Comparison of ENCODE assay signal across 25 mouse cellular contexts in the genomic region with DNA sequence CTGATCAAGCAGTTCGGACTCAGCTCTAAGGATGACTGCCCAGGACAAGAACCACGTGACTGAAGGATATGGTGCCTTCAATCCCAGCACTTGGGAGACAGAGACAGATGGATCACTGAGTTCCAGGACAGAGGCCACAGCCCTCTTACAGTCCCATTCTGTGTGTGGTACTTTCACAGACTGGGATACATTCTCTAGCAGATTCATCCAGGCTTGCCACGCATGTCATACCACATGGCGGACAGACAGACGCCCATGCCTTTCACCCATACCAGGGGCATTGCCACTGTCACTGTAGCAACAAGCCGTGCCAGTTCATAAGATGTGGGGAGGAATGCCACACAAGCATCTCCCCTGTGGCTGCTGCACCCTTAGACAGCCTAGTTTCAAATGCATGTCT. TPM values are rescaled to one million over a fixed set of nuclear protein-coding genes. Genes with fewer than 3 reads are reported as not detected.
DNase-seq lines count a peak whose midpoint lies in the region; ATAC-seq lines count a peak whose summit lies in the region.
"Had no signal": no experiment of that assay in that cellular context is flagged by ENCODE, and none has a peak within 500 bp of the region (broad histone marks: within the 10 kb centered on the region; RNA-seq: fewer than 3 reads in every experiment).

No protein-coding gene starts in this region.

- no peak overlapping the region for H3K4me3 ChIP-seq in liver, embryonic 11.5 days (ENCODE audit: low read depth, low read length)
- H3K4me3 ChIP-seq: embryonic facial prominence, embryonic 10.5 days; embryonic facial prominence, embryonic 12.5 days; forebrain, embryonic 13.5 days; forebrain, embryonic 15.5 days had no signal

- no peaks in the 10 kb centered on the region for H3K4me1 ChIP-seq in liver, embryonic 11.5 days (replicated peaks; ENCODE audit: control insufficient read depth, insufficient read depth, low read length)
- H3K4me1 ChIP-seq: embryonic facial prominence, embryonic 10.5 days; embryonic facial prominence, embryonic 12.5 days; forebrain, embryonic 13.5 days; forebrain, embryonic 15.5 days had no signal

- no peaks in the 10 kb centered on the region for H3K9me3 ChIP-seq in liver, embryonic 11.5 days (ENCODE audit: control insufficient read depth, low read length)
- H3K9me3 ChIP-seq: embryonic facial prominence, embryonic 12.5 days; forebrain, embryonic 15.5 days had no signal

- ATAC-seq in liver, embryonic 11.5 days (replicated peaks; ENCODE audit: low FRiP score): no peak
- ATAC-seq: activated CD4-positive, CD25-positive, alpha-beta regulatory T cell, adult 4 months; CD4-positive, CD25-positive, alpha-beta regulatory T cell, adult 4 months; forebrain, embryonic 13.5 days; forebrain, embryonic 15.5 days; Patski had no signal

- no peak overlapping the region for H3K4me2 ChIP-seq in liver, embryonic 11.5 days
- H3K4me2 ChIP-seq: embryonic facial prominence, embryonic 12.5 days; forebrain, embryonic 13.5 days; forebrain, embryonic 15.5 days had no signal

- no peak overlapping the region for H3K27ac ChIP-seq in liver, embryonic 11.5 days (ENCODE audit: low read depth, low read length)
- H3K27ac ChIP-seq: embryonic facial prominence, embryonic 10.5 days; embryonic facial prominence, embryonic 12.5 days; forebrain, embryonic 13.5 days; forebrain, embryonic 15.5 days had no signal

- H3K36me3 ChIP-seq in liver, embryonic 11.5 days (ENCODE audit: control insufficient read depth, insufficient read depth, low read length): no peaks in the 10 kb centered on the region; the same call in 1 of the 2 replicates
- H3K36me3 ChIP-seq: embryonic facial prominence, embryonic 10.5 days; embryonic facial prominence, embryonic 12.5 days; forebrain, embryonic 15.5 days had no signal

- intact Hi-C loops in heart, postnatal 25 days (cut with DNase I): no loop called here

- no peak overlapping the region for H3K9ac ChIP-seq in liver, embryonic 11.5 days (ENCODE audit: low read depth, low read length)
- H3K9ac ChIP-seq: embryonic facial prominence, embryonic 12.5 days; forebrain, embryonic 13.5 days; forebrain, embryonic 15.5 days had no signal

- 93% methylated on average over 6 of the region's 6 CpGs for WGBS in liver, embryonic 11.5 days

- no peaks in the 10 kb centered on the region for H3K27me3 ChIP-seq in liver, embryonic 11.5 days (replicated peaks; ENCODE audit: control insufficient read depth, insufficient read depth, low read length)
- H3K27me3 ChIP-seq: CH12.LX; embryonic facial prominence, embryonic 12.5 days; forebrain, embryonic 13.5 days; forebrain, embryonic 15.5 days; Patski had no signal

- peak; percentile 66 for DNase-seq in heart, adult 11 months
- DNase-seq in heart, postnatal 25 days (ENCODE audit: low spot score): no peak
- DNase-seq in kidney, adult 9 months: peak; percentile 22
- DNase-seq in kidney, postnatal 14 days: no peak
- DNase-seq in liver, embryonic 11.5 days (ENCODE audit: low spot score): peak; percentile 6
- no peak for DNase-seq in liver
- DNase-seq: adrenal gland, adult 8-10 months; adrenal gland, postnatal 14 days; adrenal gland, postnatal 36 days; B cell, adult 2 months; cerebellum, adult 11-12 months; cerebellum, adult 2 months; cerebellum, adult 9-10 months; cerebellum, postnatal 10 days; cerebellum, postnatal 25 days had no signal

RNA-seq across cellular contexts. Expression of a gene that starts 5.6 kb away (rescaled TPM):
- 1 to 10 TPM; 3.7 to 4.1 TPM for total RNA-seq in heart, postnatal 25 days (2021)
- polyA plus RNA-seq in liver, embryonic 11.5 days (2014; fragmentation: Nextera tagmentation; extraction: Ambion mirVana): 0.34 and 0.56 TPM in 2 replicates
- total RNA-seq: CH12.LX had no signal
- polyA plus RNA-seq: activated CD4-positive, CD25-positive, alpha-beta regulatory T cell, adult 4 months; CD4-positive, CD25-positive, alpha-beta regulatory T cell, adult 4 months; forebrain, embryonic 11.5 days; forebrain, embryonic 13.5 days; G1E had no signal

RNA-seq across cellular contexts. Expression of a gene that starts 44.3 kb away (rescaled TPM):
- under 1 TPM; 0.34 to 0.44 TPM for total RNA-seq in heart, postnatal 25 days (2021)
- 0.10 and 0.12 TPM in 2 replicates for polyA plus RNA-seq in liver, embryonic 11.5 days (2014; fragmentation: Nextera tagmentation; extraction: Ambion mirVana)
- total RNA-seq: CH12.LX had no signal
- polyA plus RNA-seq: embryonic facial prominence, embryonic 10.5 days; forebrain, embryonic 11.5 days; forebrain, embryonic 13.5 days; forebrain, embryonic 15.5 days; G1E had no signal

Comparison
In these comparisons a context has a peak if more than half of its experiments do, and no peak if none do; other contexts are left out.
1. DNase-seq: peak in heart, adult 11 months (single experiment), kidney, adult 9 months (single experiment) and liver, embryonic 11.5 days (single experiment); none in heart, postnatal 25 days (single experiment), kidney, postnatal 14 days (single experiment) and liver (single experiment).